Mouse (Mus musculus) limb, embryonic 12.5 days (tissue): ENCODE data around the gene Dcbld2. TPM values are rescaled to one million over a fixed set of nuclear protein-coding genes. Genes with fewer than 3 reads are reported as not detected.

Experiments used
- ATAC-seq: fragments of 200-750 bp; cut with Nextera tagmentation; 2 replicates; pipeline ENCODE4 v1.8.0; 2017; ENCODE audit warnings: low read depth, moderate TSS enrichment; ENCODE audit not compliant: insufficient number of reproducible peaks, insufficient read depth, low FRiP score, low TSS enrichment
- H3K27ac ChIP-seq: fragments of 300-500 bp; sonication (generic); 2 replicates; pipeline ENCODE4 v1.5.1; 2016; ENCODE audit warnings: mild to moderate bottlenecking, moderate library complexity
- H3K27me3 ChIP-seq: fragments of 300-500 bp; sonication (generic); 2 replicates; pipeline ENCODE4 v1.6.1; 2016; ENCODE audit warnings: mild to moderate bottlenecking, moderate library complexity
- H3K36me3 ChIP-seq: fragments of 300-500 bp; sonication (generic); 2 replicates; pipeline ENCODE4 v1.6.1; 2016; ENCODE audit warnings: mild to moderate bottlenecking, moderate library complexity
- H3K4me1 ChIP-seq: fragments of 300-500 bp; sonication (generic); replicated peaks from 2 replicates; pipeline ENCODE4 v1.6.1; 2016
- H3K4me2 ChIP-seq: fragments of 300-500 bp; sonication (generic); 2 replicates; pipeline ENCODE4 v1.6.1; 2016; ENCODE audit warnings: mild to moderate bottlenecking, moderate library complexity
- H3K4me3 ChIP-seq: fragments of 300-500 bp; sonication (generic); replicated peaks from 2 replicates; pipeline ENCODE4 v1.5.1; 2016; ENCODE audit warnings: mild to moderate bottlenecking
- H3K9ac ChIP-seq: fragments of 300-500 bp; sonication (generic); replicated peaks from 2 replicates; pipeline ENCODE4 v1.6.1; 2016; ENCODE audit warnings: mild to moderate bottlenecking, moderate library complexity
- H3K9me3 ChIP-seq: fragments of 300-500 bp; sonication (generic); 2 replicates; pipeline ENCODE4 v1.6.1; 2016; ENCODE audit warnings: mild to moderate bottlenecking, moderate library complexity
- WGBS: fragments of 180-500 bp; shearing (Covaris S2); methylation state at CpG from one replicate; pipeline ENCODE4 v1.1.7; 2016; 5-methylcytosine and 5-hydroxymethylcytosine counted together
- polyA plus RNA-seq: library from polyadenylated mRNA; unstranded; fragments of >200 nt; fragmentation: Nextera tagmentation; extraction: Ambion mirVana; gene quantifications from 2 replicates; pipeline ENCODE4 v1.2.1, GENCODE M21; 2016

Gene Dcbld2
- polyA plus RNA-seq, 1 experiment from 2014 or later: 10.0 TPM

DNA sequence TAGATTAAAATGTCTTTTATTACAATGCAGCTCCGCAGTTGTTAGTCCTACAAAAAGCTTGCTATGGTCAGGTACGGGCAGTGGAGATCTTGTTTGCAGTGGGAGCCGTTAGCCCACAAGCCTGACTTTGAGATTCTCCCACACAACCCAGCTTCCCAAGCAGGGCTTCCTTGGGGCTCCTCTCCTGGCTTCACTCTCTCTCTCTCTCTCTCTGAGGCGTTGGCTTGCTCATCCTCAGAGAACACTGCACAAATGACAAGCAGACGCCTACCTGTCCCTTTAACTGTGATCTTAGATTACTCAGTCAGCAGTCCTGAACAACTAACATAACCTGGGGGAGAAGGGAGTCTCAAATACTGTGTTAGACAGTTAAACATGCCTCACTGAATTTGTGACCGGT is 79.6 kb downstream of the Dcbld2 start:
- H3K9me3 ChIP-seq: no peaks in the 10 kb centered on the region
- 88% methylated on average over 6 of the region's 6 CpGs for WGBS
- H3K27me3 ChIP-seq: no peaks in the 10 kb centered on the region
- peaks cover 25% of the 10 kb centered on the region for H3K36me3 ChIP-seq
- ATAC-seq: no peak
- no peak overlapping the region for H3K9ac ChIP-seq
- H3K4me3 ChIP-seq: no peak overlapping the region
- H3K27ac ChIP-seq: no peak overlapping the region
- H3K4me1 ChIP-seq: no peaks in the 10 kb centered on the region
- no peak overlapping the region for H3K4me2 ChIP-seq

- H3K36me3 ChIP-seq: peaks cover 9% of the 10 kb centered on the region; the same call in 1 of the 2 replicates
- no peak for ATAC-seq
- H3K4me3 ChIP-seq: no peak overlapping the region
- no peaks in the 10 kb centered on the region for H3K9me3 ChIP-seq
- peaks cover 22% of the 10 kb centered on the region for H3K4me1 ChIP-seq
- H3K4me2 ChIP-seq: no peak overlapping the region
- no peak overlapping the region for H3K9ac ChIP-seq
- no peaks in the 10 kb centered on the region for H3K27me3 ChIP-seq
- 0 out of 2 replicates have a peak overlapping the region, but pooled peaks have one; percentile 17 for H3K27ac ChIP-seq
Observed at GRCm38 (mm10) chr16:58496791-58497190, 88.5 kb downstream of the Dcbld2 start.

GRCm38 (mm10) chr16:58497886-58498713 is 89.9 kb downstream of the Dcbld2 start:
- H3K9ac ChIP-seq: no peak overlapping the region
- peaks cover 4% of the 10 kb centered on the region; the same call in 1 of the 2 replicates for H3K36me3 ChIP-seq
- 85% methylated on average over 9 of the region's 9 CpGs for WGBS
- H3K27ac ChIP-seq: 0 out of 2 replicates have a peak overlapping the region, but pooled peaks have one; percentile 36
- H3K27me3 ChIP-seq: no peaks in the 10 kb centered on the region
- no peak for ATAC-seq
- H3K9me3 ChIP-seq: no peaks in the 10 kb centered on the region
- no peak overlapping the region for H3K4me3 ChIP-seq
- peaks cover 34% of the 10 kb centered on the region for H3K4me1 ChIP-seq
- H3K4me2 ChIP-seq: no peak overlapping the region

GRCm38 (mm10) chr16:58499172-58499584 is 90.9 kb downstream of the Dcbld2 start:
- Histone ChIP-seq H3K4me3 (no peak overlapping the region), H3K4me1 (peaks cover 34% of the 10 kb centered on the region), H3K27ac (peak overlapping the region; percentile 36; the same call in 1 of the 2 replicates), H3K9me3 (no peaks in the 10 kb centered on the region), H3K36me3 (0 out of 2 replicates have a peak, but pooled peaks cover 3% of the 10 kb centered on the region), H3K4me2 (no peak overlapping the region), H3K27me3 (no peaks in the 10 kb centered on the region), H3K9ac (no peak overlapping the region)
- 64% methylated on average over 1 of the region's 1 CpGs for WGBS
- ATAC-seq: no peak

GRCm38 (mm10) chr16:58499650-58500049 is 91.4 kb downstream of the Dcbld2 start:
- 85% methylated on average over 5 of the region's 5 CpGs for WGBS
- Histone ChIP-seq H3K9me3 (no peaks in the 10 kb centered on the region), H3K36me3 (0 out of 2 replicates have a peak, but pooled peaks cover 3% of the 10 kb centered on the region), H3K4me1 (peaks cover 34% of the 10 kb centered on the region), H3K4me2 (no peak overlapping the region), H3K27me3 (no peaks in the 10 kb centered on the region), H3K9ac (no peak overlapping the region), H3K27ac (0 out of 2 replicates have a peak overlapping the region, but pooled peaks have one; percentile 36), H3K4me3 (no peak overlapping the region)
- 0 out of 2 replicates have a peak, but pooled peaks have one; percentile 18 for ATAC-seq

DNA sequence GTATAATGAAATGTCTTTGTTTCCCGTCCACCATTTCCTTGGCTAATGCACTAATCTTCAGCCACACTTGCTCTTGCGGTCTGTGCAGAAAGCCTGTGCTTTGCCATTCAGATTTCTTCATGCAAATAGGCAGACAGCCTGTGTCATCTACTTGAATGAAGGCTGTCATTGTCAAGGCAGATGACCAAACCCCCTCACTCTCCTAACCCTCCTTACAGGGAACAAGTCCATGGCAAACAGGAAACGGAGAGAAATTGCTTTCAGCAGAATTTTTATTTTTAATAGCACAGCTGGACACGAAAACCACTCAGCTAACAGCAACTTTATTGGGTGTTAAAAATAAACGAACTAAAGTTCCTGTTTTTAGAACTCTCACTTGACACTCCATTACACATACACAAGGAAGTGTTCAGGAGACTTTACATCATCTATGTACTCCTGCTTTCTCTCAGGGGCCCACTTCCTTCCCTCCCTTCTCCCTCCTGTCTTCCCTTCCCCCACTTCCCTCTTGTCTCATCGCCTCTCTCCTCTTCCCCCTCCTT is 93.6 kb downstream of the Dcbld2 start:
- Histone ChIP-seq H3K4me1 (peaks cover 34% of the 10 kb centered on the region), H3K36me3 (0 out of 2 replicates have a peak, but pooled peaks cover 3% of the 10 kb centered on the region), H3K27ac (peak overlapping the region; percentile 75), H3K9me3 (no peaks in the 10 kb centered on the region), H3K27me3 (no peaks in the 10 kb centered on the region), H3K9ac (no peak overlapping the region), H3K4me2 (peak overlapping the region; percentile 7; the same call in 1 of the 2 replicates), H3K4me3 (no peak overlapping the region)
- WGBS: 26% methylated on average over 6 of the region's 6 CpGs
- ATAC-seq: peak; percentile 75; the same call in 1 of the 2 replicates

- H3K4me1 ChIP-seq: peaks cover 41% of the 10 kb centered on the region
- no peaks in the 10 kb centered on the region for H3K27me3 ChIP-seq
- 0 out of 2 replicates have a peak, but pooled peaks cover 3% of the 10 kb centered on the region for H3K36me3 ChIP-seq
- H3K4me2 ChIP-seq: peak overlapping the region; percentile 7; the same call in 1 of the 2 replicates
- ATAC-seq: no peak
- peak overlapping the region; percentile 69; the same call in 1 of the 2 replicates for H3K27ac ChIP-seq
- no peaks in the 10 kb centered on the region for H3K9me3 ChIP-seq
- no peak overlapping the region for H3K9ac ChIP-seq
- no peak overlapping the region for H3K4me3 ChIP-seq
- 70% methylated on average over 6 of the region's 6 CpGs for WGBS
Observed at GRCm38 (mm10) chr16:58502566-58502965, 94.3 kb downstream of the Dcbld2 start.

- Histone ChIP-seq H3K4me1 (peaks cover 41% of the 10 kb centered on the region), H3K9ac (no peak overlapping the region), H3K36me3 (0 out of 2 replicates have a peak, but pooled peaks cover 3% of the 10 kb centered on the region), H3K27me3 (no peaks in the 10 kb centered on the region), H3K9me3 (no peaks in the 10 kb centered on the region), H3K4me3 (no peak overlapping the region), H3K27ac (no peak overlapping the region), H3K4me2 (no peak overlapping the region)
- no peak for ATAC-seq
Observed at GRCm38 (mm10) chr16:58504945-58505344, 96.7 kb downstream of the Dcbld2 start.

DNA sequence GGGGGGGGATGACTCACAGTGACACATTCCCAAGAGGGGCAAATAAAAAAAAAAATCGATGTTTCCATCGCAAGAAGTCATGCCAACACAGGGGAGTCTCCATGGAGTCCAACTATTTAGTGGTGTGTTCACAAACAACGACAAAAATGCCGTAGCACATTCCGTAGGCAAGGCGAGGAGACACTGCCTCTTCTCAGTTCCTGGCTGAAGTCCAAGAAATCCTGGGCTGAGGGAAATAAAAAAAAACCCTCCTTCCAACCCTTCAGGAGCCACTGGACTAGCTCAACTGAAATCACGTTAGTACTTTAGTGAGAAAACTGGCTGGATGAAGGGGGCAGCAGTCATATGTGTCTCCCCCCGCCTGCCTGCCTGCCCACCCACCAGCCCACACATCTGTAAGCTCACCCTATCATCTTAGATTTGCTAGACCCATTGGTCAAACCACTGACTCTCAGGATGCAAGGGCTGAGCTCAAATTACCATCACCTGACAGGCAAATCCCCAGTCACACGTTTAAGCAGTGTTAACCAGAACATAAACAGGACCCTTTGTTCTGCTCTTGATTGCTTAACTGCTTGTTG is 104.0 kb downstream of the Dcbld2 start:
- no peaks in the 10 kb centered on the region for H3K9me3 ChIP-seq
- no peaks in the 10 kb centered on the region for H3K27me3 ChIP-seq
- H3K36me3 ChIP-seq: no peaks in the 10 kb centered on the region
- H3K4me2 ChIP-seq: peak overlapping the region; percentile 40
- peak overlapping the region; percentile 87 for H3K27ac ChIP-seq
- no peak overlapping the region for H3K4me3 ChIP-seq
- 15% methylated on average over 9 of the region's 9 CpGs for WGBS
- H3K9ac ChIP-seq: no peak overlapping the region
- peak; percentile 77 for ATAC-seq
- peaks cover 54% of the 10 kb centered on the region for H3K4me1 ChIP-seq

DNA sequence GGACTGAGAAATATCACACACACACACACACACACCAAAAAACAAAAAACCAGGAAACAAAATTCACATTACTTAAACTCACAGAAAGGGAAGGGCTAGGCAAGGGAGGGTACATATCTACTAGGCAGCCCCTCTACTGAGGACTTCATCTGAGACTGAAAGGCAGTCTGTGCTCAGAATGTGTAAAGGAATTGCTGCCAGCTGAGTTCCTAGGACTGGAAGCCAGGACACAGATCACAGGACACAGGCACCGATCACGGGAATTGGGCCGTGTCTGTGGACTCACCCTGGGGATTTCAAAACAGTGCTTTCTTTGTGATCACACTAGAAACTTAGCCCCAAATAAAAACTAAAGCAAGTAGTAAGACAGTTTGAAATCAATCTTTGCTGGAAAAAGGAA is 104.6 kb downstream of the Dcbld2 start:
- WGBS: 17% methylated on average over 3 of the region's 3 CpGs
- peak; percentile 30; the same call in 1 of the 2 replicates for ATAC-seq
- H3K27me3 ChIP-seq: no peaks in the 10 kb centered on the region

DNA sequence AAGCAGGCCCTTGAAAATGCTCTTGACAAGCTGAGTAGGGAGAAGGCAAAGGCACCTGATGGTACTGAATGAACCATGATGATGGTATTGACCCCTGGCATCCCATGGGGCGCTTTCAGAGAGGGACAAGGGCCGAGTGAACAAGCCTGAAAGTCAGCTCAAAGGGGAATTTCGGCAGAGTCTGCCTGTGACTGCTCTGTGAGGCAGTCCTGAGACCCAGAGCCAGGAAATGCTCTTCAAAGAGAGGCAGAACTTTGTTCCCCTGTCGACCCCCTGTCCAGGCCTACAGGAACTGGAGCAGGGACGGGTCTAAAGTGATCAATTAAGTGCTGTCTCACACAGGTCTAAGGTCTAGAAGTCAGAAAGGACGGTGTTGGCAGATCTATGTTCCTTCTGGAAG is 105.5 kb downstream of the Dcbld2 start:
- Histone ChIP-seq H3K36me3 (no peaks in the 10 kb centered on the region), H3K4me1 (peaks cover 43% of the 10 kb centered on the region), H3K4me3 (no peak overlapping the region), H3K9ac (no peak overlapping the region), H3K4me2 (no peak overlapping the region; the same call in 1 of the 2 replicates), H3K9me3 (no peaks in the 10 kb centered on the region), H3K27ac (peak overlapping the region; percentile 87), H3K27me3 (no peaks in the 10 kb centered on the region)
- no peak for ATAC-seq
- WGBS: 14% methylated on average over 6 of the region's 6 CpGs

More for the DNA sequence above, 104.6 kb downstream of the Dcbld2 start:
- H3K4me2 ChIP-seq: no peak overlapping the region; the same call in 1 of the 2 replicates
- no peaks in the 10 kb centered on the region for H3K36me3 ChIP-seq
- H3K4me3 ChIP-seq: no peak overlapping the region
- no peak overlapping the region for H3K9ac ChIP-seq
- H3K27ac ChIP-seq: peak overlapping the region; percentile 87
- peaks cover 48% of the 10 kb centered on the region for H3K4me1 ChIP-seq
- H3K9me3 ChIP-seq: no peaks in the 10 kb centered on the region
